Mouse (Mus musculus) olfactory bulb, adult 2 months (tissue): ENCODE measurements around the gene Ntn1. TPM values are rescaled to one million over a fixed set of nuclear protein-coding genes. Genes with fewer than 3 reads are reported as not detected.

Experiments
- H3K27ac ChIP-seq: fragments of 200-500 bp; 2 replicates; pipeline ENCODE4 v1.5.1; 2012; ENCODE audit warnings: low read depth, low read length; ENCODE audit not compliant: insufficient read depth
- H3K4me1 ChIP-seq: fragments of 200-500 bp; 2 replicates; pipeline ENCODE4 v1.6.1; 2012; ENCODE audit warnings: low read length; ENCODE audit not compliant: control insufficient read depth, insufficient read depth
- H3K4me3 ChIP-seq: fragments of 200-500 bp; 2 replicates; pipeline ENCODE4 v1.5.1; 2012; ENCODE audit warnings: mild to moderate bottlenecking, low read depth, low read length, moderate library complexity; ENCODE audit not compliant: insufficient read depth
- CTCF ChIP-seq: fragments of 200-500 bp; IDR thresholded peaks from 2 replicates; pipeline ENCODE4 v1.5.1; 2012; ENCODE audit warnings: low read depth, mild to moderate bottlenecking, low read length, moderate library complexity; ENCODE audit not compliant: insufficient read depth
- POLR2A ChIP-seq: fragments of 200-500 bp; IDR thresholded peaks from 2 replicates; pipeline ENCODE4 v1.6.1; 2012; ENCODE audit warnings: mild to moderate bottlenecking, low read depth, low read length, moderate library complexity; ENCODE audit not compliant: insufficient read depth
- WGBS: fragments of 180-500 bp; shearing (Covaris S2); methylation state at CpG from one replicate; pipeline ENCODE4 v1.1.7; 2018; 5-methylcytosine and 5-hydroxymethylcytosine counted together
- polyA plus RNA-seq: library from polyadenylated mRNA; stranded (reverse); fragments of >200 nt; gene quantifications from 2 replicates; pipeline ENCODE4 v1.2.4, GENCODE M21; 2012; ENCODE audit warnings: low replicate concordance; ENCODE audit not compliant: missing spikeins, insufficient read depth, insufficient read length

The Ntn1 gene
- polyA plus RNA-seq, 1 experiment: not detected

- Histone ChIP-seq H3K4me3 (no peak overlapping the region), H3K4me1 (0 out of 2 replicates have a peak, but pooled peaks cover 4% of the 10 kb centered on the region), H3K27ac (no peak overlapping the region)
- TF ChIP-seq POLR2A: no peak
- WGBS: 70% methylated on average over 10 of the region's 10 CpGs
Measured at GRCm38 (mm10) chr11:68274331-68274811, 126.3 kb downstream of the Ntn1 start.

- Histone ChIP-seq H3K27ac (no peak overlapping the region), H3K4me3 (no peak overlapping the region), H3K4me1 (0 out of 2 replicates have a peak, but pooled peaks cover 4% of the 10 kb centered on the region)
- WGBS: 85% methylated on average over 12 of the region's 12 CpGs
- TF ChIP-seq POLR2A: no peak
- TF ChIP-seq CTCF: no peak
Measured at GRCm38 (mm10) chr11:68273855-68274254, 126.8 kb downstream of the Ntn1 start.

GRCm38 (mm10) chr11:68270730-68271467 is 129.7 kb downstream of the Ntn1 start:
- no peak overlapping the region for H3K4me3 ChIP-seq
- 0 out of 2 replicates have a peak, but pooled peaks cover 4% of the 10 kb centered on the region for H3K4me1 ChIP-seq
- WGBS: 85% methylated on average over 19 of the region's 19 CpGs
- TF ChIP-seq CTCF (no peak), POLR2A (no peak)
- H3K27ac ChIP-seq: no peak overlapping the region

- no peaks in the 10 kb centered on the region for H3K4me1 ChIP-seq
- WGBS: 88% methylated on average over 5 of the region's 5 CpGs
- no peak for TF ChIP-seq CTCF
- no peak for TF ChIP-seq POLR2A
- no peak overlapping the region for H3K27ac ChIP-seq
- no peak overlapping the region for H3K4me3 ChIP-seq
Measured at GRCm38 (mm10) chr11:68264276-68264675, 136.3 kb downstream of the Ntn1 start.

- 91% methylated on average over 5 of the region's 5 CpGs for WGBS
- H3K4me3 ChIP-seq: no peak overlapping the region
- no peak overlapping the region for H3K27ac ChIP-seq
- no peak for TF ChIP-seq CTCF
- TF ChIP-seq POLR2A: no peak
- H3K4me1 ChIP-seq: no peaks in the 10 kb centered on the region
Measured at GRCm38 (mm10) chr11:68263100-68263499, 137.5 kb downstream of the Ntn1 start.

GRCm38 (mm10) chr11:68261162-68261892 is 139.3 kb downstream of the Ntn1 start:
- peaks cover 7% of the 10 kb centered on the region; the same call in 1 of the 2 replicates for H3K4me1 ChIP-seq
- H3K27ac ChIP-seq: no peak overlapping the region
- TF ChIP-seq POLR2A: no peak
- TF ChIP-seq CTCF: no peak
- no peak overlapping the region for H3K4me3 ChIP-seq
- 86% methylated on average over 10 of the region's 10 CpGs for WGBS

- no peak overlapping the region for H3K4me3 ChIP-seq
- WGBS: 99% methylated on average over 6 of the region's 6 CpGs
- TF ChIP-seq CTCF (no peak), POLR2A (no peak)
Measured at GRCm38 (mm10) chr11:68260399-68260798, 140.2 kb downstream of the Ntn1 start.

GRCm38 (mm10) chr11:68258498-68258897 is 142.1 kb downstream of the Ntn1 start:
- H3K27ac ChIP-seq: no peak overlapping the region
- WGBS: 91% methylated on average over 4 of the region's 4 CpGs
- TF ChIP-seq CTCF (no peak), POLR2A (no peak)
- no peak overlapping the region for H3K4me3 ChIP-seq
- peaks cover 7% of the 10 kb centered on the region; the same call in 1 of the 2 replicates for H3K4me1 ChIP-seq

More at GRCm38 (mm10) chr11:68260399-68260798, 140.2 kb downstream of the Ntn1 start:
- Histone ChIP-seq H3K4me1 (peaks cover 7% of the 10 kb centered on the region; the same call in 1 of the 2 replicates), H3K27ac (no peak overlapping the region)

- Histone ChIP-seq H3K4me3 (no peak overlapping the region), H3K27ac (no peak overlapping the region), H3K4me1 (peaks cover 7% of the 10 kb centered on the region; the same call in 1 of the 2 replicates)
- 91% methylated on average over 7 of the region's 7 CpGs for WGBS
- TF ChIP-seq CTCF (no peak), POLR2A (no peak)
Measured at GRCm38 (mm10) chr11:68253531-68253930, 147.1 kb downstream of the Ntn1 start.
